Mouse (Mus musculus) bone marrow macrophage, adult 2 months (primary cell): ENCODE data around the gene Guca2b. TPM values are rescaled to one million over a fixed set of nuclear protein-coding genes. Genes with fewer than 3 reads are reported as not detected.

ENCODE experiments used
- H3K27ac ChIP-seq: 2 replicates; pipeline ENCODE4 v1.5.1; 2012; ENCODE audit warnings: low read depth, low read length; ENCODE audit not compliant: insufficient read depth
- H3K4me1 ChIP-seq: 2 replicates; pipeline ENCODE4 v1.6.1; 2012; ENCODE audit warnings: low read length; ENCODE audit not compliant: control insufficient read depth, insufficient read depth
- H3K4me3 ChIP-seq: 2 replicates; pipeline ENCODE4 v1.5.1; 2012; ENCODE audit warnings: mild to moderate bottlenecking, low read length, moderate library complexity; ENCODE audit not compliant: insufficient read depth
- CTCF ChIP-seq: IDR thresholded peaks from 2 replicates; pipeline ENCODE4 v1.5.1; 2012; ENCODE audit warnings: low read depth, mild to moderate bottlenecking, low read length, moderate library complexity
- POLR2A ChIP-seq: IDR thresholded peaks from 2 replicates; pipeline ENCODE4 v1.6.1; 2012; ENCODE audit warnings: mild to moderate bottlenecking, low read depth, low read length, borderline replicate concordance
- polyA plus RNA-seq: library from polyadenylated mRNA; stranded (reverse); fragments of >200 nt; gene quantifications from 2 replicates; pipeline ENCODE4 v1.2.4, GENCODE M21; 2012; ENCODE audit not compliant: missing spikeins, insufficient read depth, insufficient read length

Guca2b gene
- polyA plus RNA-seq, 1 experiment = not detected

GRCm38 (mm10) chr4:119609488-119609887, 49.3 kb downstream of the Guca2b start:
- TF ChIP-seq CTCF = no peak
- TF ChIP-seq POLR2A = no peak
- peaks cover 20% of the 10 kb centered on the region for H3K4me1 ChIP-seq
- H3K27ac ChIP-seq = no peak overlapping the region
- no peak overlapping the region for H3K4me3 ChIP-seq

Other genes starting within 250 kb of the Guca2b start
- gene Ccdc30, start 243.4 kb downstream of the Guca2b start, polyA plus RNA-seq = not detected in 2 replicates
- gene Ppcs, start 236.5 kb downstream of the Guca2b start, polyA plus RNA-seq = 6.3 and 8.1 TPM in 2 replicates
- not detected in 2 replicates for gene Zmynd12, start 236.1 kb downstream of the Guca2b start, polyA plus RNA-seq
- not detected in 2 replicates for gene Rimkla, start 166.3 kb downstream of the Guca2b start, polyA plus RNA-seq
- gene Foxj3, start 122.0 kb downstream of the Guca2b start, polyA plus RNA-seq = 24.0 and 26.6 TPM in 2 replicates
- gene Frg2f1, start 119.4 kb downstream of the Guca2b start, polyA plus RNA-seq = 1.7 and 3.0 TPM in 2 replicates
- gene Guca2a, start 21.2 kb downstream of the Guca2b start, polyA plus RNA-seq = not detected in 2 replicates
- gene Hivep3, start 74.8 kb upstream of the Guca2b start, polyA plus RNA-seq = 11.6 and 19.8 TPM in 2 replicates